Mouse (Mus musculus): ENCODE data around the gene Mier1. TPM values are rescaled to one million over a fixed set of nuclear protein-coding genes. Genes with fewer than 3 reads are reported as not detected.
A peak's percentile ranks its signal among the peaks of the same experiment; 100 is the strongest.

The Mier1 gene
- 36.8 and 37.9 TPM in 2 replicates for polyA plus RNA-seq (2014; fragmentation: Nextera tagmentation; extraction: Ambion mirVana)

DNA sequence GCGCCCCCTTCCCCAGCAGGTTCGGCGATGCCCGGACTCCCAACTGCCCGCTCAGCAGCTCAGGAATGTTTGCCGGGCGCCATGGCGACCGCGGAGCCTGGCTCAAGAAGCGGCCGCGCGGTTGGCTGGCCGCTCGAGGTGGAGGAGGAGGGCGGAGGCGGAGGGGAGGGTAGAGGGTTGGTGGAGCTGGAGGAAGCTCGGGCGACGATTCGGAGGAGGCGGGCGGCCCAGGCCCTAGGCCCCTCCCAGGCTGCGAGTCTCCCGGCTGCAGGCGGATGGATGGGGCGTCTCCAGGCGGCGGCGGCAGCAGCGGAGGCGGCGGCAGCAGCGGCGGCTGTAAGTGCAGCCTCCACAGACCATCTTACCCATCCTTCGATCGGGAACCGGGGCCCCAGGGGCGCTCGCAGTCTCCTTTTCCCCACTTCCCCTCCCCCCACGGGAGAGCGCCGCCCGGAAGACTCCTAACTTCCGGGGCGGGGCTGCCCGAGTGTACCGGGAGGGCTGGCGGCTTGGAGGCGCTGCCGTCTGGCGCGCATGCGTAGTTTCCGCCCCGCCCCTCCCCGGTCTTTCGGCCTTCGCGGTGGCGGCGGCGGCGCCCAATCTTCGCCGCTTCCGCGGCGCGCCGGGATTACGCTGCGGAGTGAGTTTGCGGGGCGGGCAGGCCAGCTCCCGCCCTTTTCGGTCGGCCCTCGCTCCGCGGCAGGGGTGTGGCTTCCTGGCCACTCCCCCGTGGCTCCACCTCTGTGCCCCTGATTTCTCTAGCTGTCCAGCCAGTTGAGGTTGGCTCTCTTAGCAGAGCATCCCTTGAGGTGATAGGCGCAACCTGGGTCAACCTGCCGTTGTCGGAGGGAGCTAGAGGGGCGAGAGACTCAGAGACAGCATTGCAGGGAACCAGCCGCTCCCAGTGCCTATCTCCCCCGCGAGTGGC is at the start of gene Mier1, which contains the start of gene Wdr78:
Gene Mier1, plus strand, starts transcription at position 207 of the 928 bp plus-strand sequence.
Gene Wdr78, minus strand, starts transcription at position 372 of the 928 bp plus-strand sequence.
- H3K4me2 ChIP-seq: peak within 1 kb of the TSS; percentile 76
- no peaks in the 10 kb centered on the region for H3K9me3 ChIP-seq (ENCODE audit: low read depth, low read length)
- ATAC-seq (ENCODE audit: insufficient read depth) (peak; percentile 99), DNase-seq (peak; percentile 97)
- H3K27ac ChIP-seq (ENCODE audit: low read depth): peak within 1 kb of the TSS; percentile 99
- peak within 1 kb of the TSS; percentile 66 for H3K9ac ChIP-seq
- peak within 1 kb of the TSS; percentile 80 for H3K4me3 ChIP-seq (ENCODE audit: low read depth, low read length)
- under 1% methylated on average over 90 of the region's 90 CpGs for WGBS
- H3K4me1 ChIP-seq (ENCODE audit: insufficient read depth): no peaks in the 10 kb centered on the region
- peaks cover 12% of the 10 kb centered on the region for H3K36me3 ChIP-seq (ENCODE audit: insufficient read depth)
- H3K27me3 ChIP-seq (ENCODE audit: insufficient read depth, low read length): no peaks in the 10 kb centered on the region
- 0 out of 2 replicates have a peak, but pooled peaks have one; percentile 9 for TF ChIP-seq CTCF (IDR thresholded peaks at IDR 0.05; ENCODE audit: low read depth)

DNA sequence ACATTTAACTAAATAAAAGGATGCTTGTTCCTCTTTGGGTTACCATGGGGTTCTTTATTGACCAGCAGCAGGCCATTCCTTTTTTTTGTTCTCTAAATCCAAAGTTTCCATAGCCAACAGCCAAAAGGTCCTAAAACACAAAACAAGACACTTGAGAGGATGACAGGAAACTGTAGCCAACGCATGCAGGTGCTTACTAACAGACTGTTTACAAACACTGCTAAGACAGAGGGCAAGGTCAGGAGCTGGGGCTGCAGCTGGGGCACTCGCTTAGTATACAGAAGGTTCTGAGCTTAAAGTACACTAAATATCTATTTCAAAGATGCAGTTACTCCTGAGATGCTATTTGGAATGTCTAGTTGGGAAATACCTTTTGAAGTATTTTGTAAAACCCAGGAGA is 49.8 kb upstream of the Mier1 start:
- Histone ChIP-seq H3K4me3 (ENCODE audit: low read depth, low read length) (no peak overlapping the region), H3K27ac (ENCODE audit: low read depth) (no peak overlapping the region), H3K4me1 (ENCODE audit: insufficient read depth) (no peaks in the 10 kb centered on the region), H3K9ac (no peak overlapping the region), H3K4me2 (no peak overlapping the region), H3K9me3 (ENCODE audit: low read depth, low read length) (no peaks in the 10 kb centered on the region), H3K36me3 (ENCODE audit: insufficient read depth) (no peaks in the 10 kb centered on the region), H3K27me3 (ENCODE audit: insufficient read depth, low read length) (no peaks in the 10 kb centered on the region)
- ATAC-seq (ENCODE audit: insufficient read depth): no peak
- no peak for DNase-seq
- TF ChIP-seq CTCF (IDR thresholded peaks at IDR 0.05; ENCODE audit: low read depth): no peak
- 45% methylated on average over 2 of the region's 2 CpGs for WGBS

DNA sequence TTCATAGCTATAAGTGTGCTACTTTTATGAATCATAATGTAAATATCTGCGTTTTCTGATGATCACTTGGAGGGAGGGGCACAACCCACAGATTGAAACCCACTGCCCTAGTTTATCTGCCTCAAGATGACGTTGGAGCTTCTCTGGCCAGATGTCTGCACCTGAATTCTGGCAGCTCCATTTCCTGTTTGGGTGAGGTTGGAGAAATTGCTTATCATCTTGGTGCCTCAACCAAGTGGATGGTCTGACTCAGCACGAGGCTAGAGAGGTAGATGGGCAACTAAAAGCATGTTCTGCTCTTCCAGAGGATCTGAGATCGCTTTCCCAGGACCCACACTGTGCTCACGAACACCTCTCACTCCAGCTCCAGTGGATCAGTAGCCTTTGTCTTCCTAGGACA is 49.2 kb upstream of the Mier1 start:
- TF ChIP-seq CTCF (IDR thresholded peaks at IDR 0.05; ENCODE audit: low read depth): no peak
- no peaks in the 10 kb centered on the region for H3K9me3 ChIP-seq (ENCODE audit: low read depth, low read length)
- H3K27me3 ChIP-seq (ENCODE audit: insufficient read depth, low read length): no peaks in the 10 kb centered on the region
- no peaks in the 10 kb centered on the region for H3K4me1 ChIP-seq (ENCODE audit: insufficient read depth)
- H3K4me2 ChIP-seq: no peak overlapping the region
- 63% methylated on average over 5 of the region's 5 CpGs for WGBS
- H3K4me3 ChIP-seq (ENCODE audit: low read depth, low read length): no peak overlapping the region
- H3K36me3 ChIP-seq (ENCODE audit: insufficient read depth): no peaks in the 10 kb centered on the region
- ATAC-seq (ENCODE audit: insufficient read depth) (no peak), DNase-seq (no peak)
- no peak overlapping the region for H3K27ac ChIP-seq (ENCODE audit: low read depth)
- H3K9ac ChIP-seq: no peak overlapping the region

DNA sequence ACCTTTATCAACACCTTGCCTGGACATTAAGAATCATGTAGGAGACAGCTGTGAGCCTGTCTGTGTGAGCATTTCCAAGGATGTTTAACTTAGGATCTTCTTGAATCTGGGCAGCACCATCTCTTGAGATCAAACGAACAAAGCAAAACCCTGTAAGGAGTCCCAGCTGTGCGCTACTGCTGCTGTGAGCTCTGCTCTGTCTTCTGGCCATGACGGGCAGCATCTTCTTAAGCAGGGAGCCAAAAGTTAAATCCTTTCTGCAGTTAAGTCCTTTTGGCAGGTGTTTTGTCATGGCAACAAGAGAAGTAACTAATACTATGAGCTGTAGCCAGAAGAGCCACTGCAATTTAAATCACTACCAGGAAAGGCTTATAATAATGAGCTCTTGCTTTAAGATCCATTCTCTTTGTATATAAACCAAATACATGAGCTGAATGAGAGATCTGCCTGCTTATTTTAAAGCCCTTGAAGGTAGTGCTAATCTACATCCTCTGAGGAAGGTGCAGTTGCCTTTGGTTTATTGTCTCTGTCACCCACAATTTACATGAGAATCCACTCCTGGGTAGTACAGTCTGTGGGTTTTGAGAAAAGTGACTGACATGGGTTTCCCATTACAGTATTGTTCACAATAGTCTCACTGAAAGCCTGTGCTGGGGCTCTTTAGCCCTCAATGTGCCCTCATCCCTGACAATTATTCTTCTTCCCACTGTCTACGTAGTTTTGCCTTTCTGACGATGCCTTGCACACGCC is 46.1 kb upstream of the Mier1 start:
- DNase-seq: no peak
- no peak overlapping the region for H3K9ac ChIP-seq
- 72% methylated on average over 6 of the region's 6 CpGs for WGBS
- H3K4me2 ChIP-seq: no peak overlapping the region
- H3K36me3 ChIP-seq (ENCODE audit: insufficient read depth): no peaks in the 10 kb centered on the region
- ATAC-seq (ENCODE audit: insufficient read depth): no peak
- no peaks in the 10 kb centered on the region for H3K9me3 ChIP-seq (ENCODE audit: low read depth, low read length)
- TF ChIP-seq CTCF (IDR thresholded peaks at IDR 0.05; ENCODE audit: low read depth): no peak
- H3K27me3 ChIP-seq (ENCODE audit: insufficient read depth, low read length): no peaks in the 10 kb centered on the region
- no peaks in the 10 kb centered on the region for H3K4me1 ChIP-seq (ENCODE audit: insufficient read depth)
- H3K4me3 ChIP-seq (ENCODE audit: low read depth, low read length): no peak overlapping the region
- H3K27ac ChIP-seq (ENCODE audit: low read depth): no peak overlapping the region

DNA sequence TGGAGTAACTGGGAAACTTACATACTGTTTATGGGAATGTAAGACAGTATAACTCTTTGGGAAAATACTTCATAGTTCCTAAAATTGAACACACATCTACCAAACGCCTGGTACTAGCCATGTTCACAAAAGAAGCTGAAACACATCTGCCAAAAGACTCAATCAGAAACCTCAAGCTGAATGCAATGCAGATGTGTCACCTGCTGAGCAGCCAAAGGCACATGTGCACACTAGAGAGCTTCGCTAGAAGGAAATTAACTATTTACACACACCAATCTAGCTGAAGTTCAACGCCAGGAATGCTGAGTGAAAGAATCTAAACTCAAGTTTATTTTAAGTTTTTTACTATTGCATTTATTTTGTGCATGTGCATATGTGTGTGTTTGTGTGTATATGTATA is 43.6 kb upstream of the Mier1 start:
- Histone ChIP-seq H3K9ac (no peak overlapping the region), H3K36me3 (ENCODE audit: insufficient read depth) (no peaks in the 10 kb centered on the region), H3K27ac (ENCODE audit: low read depth) (no peak overlapping the region), H3K27me3 (ENCODE audit: insufficient read depth, low read length) (no peaks in the 10 kb centered on the region), H3K4me3 (ENCODE audit: low read depth, low read length) (no peak overlapping the region), H3K4me2 (no peak overlapping the region), H3K4me1 (ENCODE audit: insufficient read depth) (no peaks in the 10 kb centered on the region), H3K9me3 (ENCODE audit: low read depth, low read length) (no peaks in the 10 kb centered on the region)
- no peak for TF ChIP-seq CTCF (IDR thresholded peaks at IDR 0.05; ENCODE audit: low read depth)
- 70% methylated on average over 3 of the region's 3 CpGs for WGBS
- DNase-seq (no peak), ATAC-seq (ENCODE audit: insufficient read depth) (no peak)

DNA sequence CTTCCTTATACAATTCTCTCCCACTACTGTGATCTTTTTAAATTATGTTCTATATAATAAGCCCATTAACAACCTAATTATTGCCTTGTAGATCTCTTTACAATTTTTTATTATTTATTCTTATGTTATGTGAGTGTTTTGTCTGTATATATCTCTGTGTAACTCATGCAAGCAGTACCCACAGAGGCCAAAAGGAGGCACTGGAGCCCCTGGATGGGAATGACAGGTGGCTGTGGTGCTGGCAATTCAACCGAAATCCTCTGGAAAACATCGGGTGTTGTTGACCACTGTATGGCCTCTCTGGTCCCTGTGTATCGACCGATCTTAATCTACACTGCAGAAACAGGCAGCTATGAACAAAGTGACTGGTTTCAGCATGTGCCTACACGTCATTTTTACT is 29.0 kb upstream of the Mier1 start:
- 88% methylated on average over 5 of the region's 5 CpGs for WGBS
- no peak overlapping the region for H3K4me3 ChIP-seq (ENCODE audit: low read depth, low read length)
- no peak overlapping the region for H3K9ac ChIP-seq
- no peak overlapping the region for H3K27ac ChIP-seq (ENCODE audit: low read depth)
- no peaks in the 10 kb centered on the region for H3K27me3 ChIP-seq (ENCODE audit: insufficient read depth, low read length)
- H3K9me3 ChIP-seq (ENCODE audit: low read depth, low read length): no peaks in the 10 kb centered on the region
- H3K36me3 ChIP-seq (ENCODE audit: insufficient read depth): no peaks in the 10 kb centered on the region
- H3K4me1 ChIP-seq (ENCODE audit: insufficient read depth): no peaks in the 10 kb centered on the region
- DNase-seq: no peak
- TF ChIP-seq CTCF (IDR thresholded peaks at IDR 0.05; ENCODE audit: low read depth): no peak
- ATAC-seq (ENCODE audit: insufficient read depth): no peak
- no peak overlapping the region for H3K4me2 ChIP-seq

DNA sequence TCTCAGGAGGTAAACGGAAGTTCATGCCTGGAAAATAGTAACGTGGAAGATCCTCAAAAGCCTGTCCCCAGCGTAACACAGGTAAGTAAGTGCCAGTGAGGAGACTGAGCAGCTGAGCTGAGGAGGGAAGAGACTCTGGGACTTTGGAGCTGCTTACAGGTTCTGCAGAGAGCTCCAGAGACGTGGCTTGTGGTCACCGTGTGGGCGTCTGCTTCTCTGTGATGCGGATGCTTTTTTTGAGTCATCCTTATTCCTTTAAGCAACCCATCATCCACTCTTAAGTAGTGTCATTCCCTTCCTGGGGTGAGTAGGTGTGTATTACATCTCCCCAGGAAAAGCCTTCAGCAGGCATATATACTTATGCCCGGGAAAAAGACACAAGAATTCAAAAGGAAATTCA is 18.3 kb upstream of the Mier1 start:
- Histone ChIP-seq H3K27me3 (ENCODE audit: insufficient read depth, low read length) (no peaks in the 10 kb centered on the region), H3K27ac (ENCODE audit: low read depth) (no peak overlapping the region), H3K9me3 (ENCODE audit: low read depth, low read length) (no peaks in the 10 kb centered on the region), H3K4me2 (no peak overlapping the region), H3K4me3 (ENCODE audit: low read depth, low read length) (no peak overlapping the region), H3K9ac (no peak overlapping the region), H3K36me3 (ENCODE audit: insufficient read depth) (no peaks in the 10 kb centered on the region), H3K4me1 (ENCODE audit: insufficient read depth) (no peaks in the 10 kb centered on the region)
- ATAC-seq (ENCODE audit: insufficient read depth) (no peak), DNase-seq (no peak)
- no peak for TF ChIP-seq CTCF (IDR thresholded peaks at IDR 0.05; ENCODE audit: low read depth)
- 79% methylated on average over 8 of the region's 8 CpGs for whole genome bisulfite sequencing

All from lung, embryonic 14.5 days (tissue).